Mouse (Mus musculus) retina, embryonic 14.5 days (tissue): ENCODE measurements around the gene Clk2.
A peak's percentile ranks its signal among the peaks of the same experiment; 100 is the strongest.
"Not testable (repeated sequence)": the region's sequence is repeated elsewhere in the genome, so short reads cannot be mapped to it uniquely, and the experiment has no call there.

ENCODE experiments used
- DNase-seq: peaks from one replicate; pipeline ENCODE4 v3.0.0-alpha.2; 2015; ENCODE audit warnings: low spot score

Gene Clk2

GRCm38 (mm10) chr3:89159616-89160344, 4.8 kb upstream of the Clk2 start, which contains the start of gene Hcn3:
Gene Hcn3 (minus strand): TSS chr3:89160196.
- DNase-seq = peak; percentile 88

GRCm38 (mm10) chr3:89161207-89161606, 3.4 kb upstream of the Clk2 start:
- not testable (repeated sequence) for DNase-seq

GRCm38 (mm10) chr3:89161786-89162185, 2.8 kb upstream of the Clk2 start:
- DNase-seq = no peak

- DNase-seq = no peak
Observed at GRCm38 (mm10) chr3:89163123-89163522, 1.5 kb upstream of the Clk2 start.

GRCm38 (mm10) chr3:89163643-89164245, 851 bp upstream of the Clk2 start:
- no peak for DNase-seq

GRCm38 (mm10) chr3:89165268-89165870, 774 bp downstream of the Clk2 start:
- DNase-seq = no peak

- DNase-seq = no peak
Observed at GRCm38 (mm10) chr3:89166945-89167344, 2.4 kb downstream of the Clk2 start.

GRCm38 (mm10) chr3:89174844-89175243, 10.2 kb downstream of the Clk2 start:
- no peak for DNase-seq

- DNase-seq = no peak
Observed at GRCm38 (mm10) chr3:89175544-89175943, 10.9 kb downstream of the Clk2 start.

- no peak for DNase-seq
Observed at GRCm38 (mm10) chr3:89176421-89176820, 11.8 kb downstream of the Clk2 start.

- peak; percentile 95 for DNase-seq
Observed at GRCm38 (mm10) chr3:89177242-89178106, 12.9 kb downstream of the Clk2 start, which contains the start of gene Scamp3. Gene Scamp3 (plus strand): TSS chr3:89177473.

GRCm38 (mm10) chr3:89178107-89178385, 13.5 kb downstream of the Clk2 start:
- DNase-seq = no peak

GRCm38 (mm10) chr3:89179056-89179455, 14.5 kb downstream of the Clk2 start:
- DNase-seq = no peak

- no peak for DNase-seq
Observed at GRCm38 (mm10) chr3:89181749-89182500, 17.3 kb downstream of the Clk2 start.

- no peak for DNase-seq
Observed at GRCm38 (mm10) chr3:89182531-89183057, 18.0 kb downstream of the Clk2 start.

GRCm38 (mm10) chr3:89183058-89183958, 18.7 kb downstream of the Clk2 start, which contains the start of gene Fam189b:
Gene Fam189b (plus strand): TSS chr3:89183143.
- peak; percentile 86 for DNase-seq

GRCm38 (mm10) chr3:89183959-89184315, 19.3 kb downstream of the Clk2 start:
- no peak for DNase-seq

GRCm38 (mm10) chr3:89187197-89187596, 22.6 kb downstream of the Clk2 start:
- no peak for DNase-seq

GRCm38 (mm10) chr3:89187690-89188477, 23.3 kb downstream of the Clk2 start:
- no peak for DNase-seq

- DNase-seq = no peak
Observed at GRCm38 (mm10) chr3:89188478-89188875, 23.9 kb downstream of the Clk2 start.
